Mouse (Mus musculus): ENCODE measurements around the gene Med13l.

GRCm38 (mm10) chr5:118613704-118614103 lies 53.2 kb downstream of the Med13l start:
- TF ChIP-seq CTCF (IDR thresholded peaks at IDR 0.05; ENCODE audit: control insufficient read depth, insufficient read depth, insufficient replicate concordance, low read depth, low read length) = no peak
- no peak for TF ChIP-seq POLR2A (IDR thresholded peaks at IDR 0.05; ENCODE audit: control insufficient read depth, low read depth, low read length)

Data from testis, adult 2 months (tissue).